Mouse (Mus musculus) bone marrow, adult 2 months (tissue): ENCODE measurements around the gene Ppp1cc. TPM values are rescaled to one million over a fixed set of nuclear protein-coding genes. Genes with fewer than 3 reads are reported as not detected.

Experiments used
- H3K27ac ChIP-seq: fragments of 200-500 bp; 2 replicates; pipeline ENCODE4 v1.5.1; 2012; ENCODE audit warnings: low read depth, mild to moderate bottlenecking, control low read depth, inconsistent platforms, low read length; ENCODE audit not compliant: control insufficient read depth, poor library complexity, insufficient read depth
- H3K4me1 ChIP-seq: fragments of 200-500 bp; 2 replicates; pipeline ENCODE4 v1.6.1; 2011; ENCODE audit warnings: low read length; ENCODE audit not compliant: control insufficient read depth, insufficient read depth
- H3K4me3 ChIP-seq: fragments of 200-500 bp; replicated peaks from 2 replicates; pipeline ENCODE3; 2011; ENCODE audit warnings: mild to moderate bottlenecking, low read depth, low read length, control low read depth; ENCODE audit not compliant: control insufficient read depth
- CTCF ChIP-seq: fragments of 200-500 bp; IDR thresholded peaks from 2 replicates; pipeline ENCODE4 v1.5.1; 2011; ENCODE audit warnings: low read length, control low read depth; ENCODE audit not compliant: control insufficient read depth, insufficient read depth
- POLR2A ChIP-seq: fragments of 200-500 bp; IDR thresholded peaks from 2 replicates; pipeline ENCODE4 v1.6.1; 2011; ENCODE audit warnings: low read depth, mild to moderate bottlenecking, control low read depth, low read length, borderline replicate concordance; ENCODE audit not compliant: control insufficient read depth
- WGBS: fragments of 180-500 bp; shearing (Covaris S2); methylation state at CpG from one replicate; pipeline ENCODE4 v1.1.7; 2018; 5-methylcytosine and 5-hydroxymethylcytosine counted together
- polyA plus RNA-seq: library from polyadenylated mRNA; stranded (reverse); fragments of >200 nt; gene quantifications from 2 replicates; pipeline ENCODE4 v1.2.4, GENCODE M21; 2011; ENCODE audit warnings: low replicate concordance; ENCODE audit not compliant: missing spikeins, insufficient read depth, insufficient read length

Ppp1cc gene
- polyA plus RNA-seq = 221 and 312 TPM in 2 replicates

- TF ChIP-seq POLR2A = peak; percentile 82
- peak; percentile 31; the same call in 1 of the 2 replicates for TF ChIP-seq CTCF
- peaks cover 5% of the 10 kb centered on the region for H3K4me1 ChIP-seq
Observed at GRCm38 (mm10) chr5:122157827-122158381, at the start of gene Ppp1cc. TSS of gene Ppp1cc (plus strand) at chr5:122158278.

DNA sequence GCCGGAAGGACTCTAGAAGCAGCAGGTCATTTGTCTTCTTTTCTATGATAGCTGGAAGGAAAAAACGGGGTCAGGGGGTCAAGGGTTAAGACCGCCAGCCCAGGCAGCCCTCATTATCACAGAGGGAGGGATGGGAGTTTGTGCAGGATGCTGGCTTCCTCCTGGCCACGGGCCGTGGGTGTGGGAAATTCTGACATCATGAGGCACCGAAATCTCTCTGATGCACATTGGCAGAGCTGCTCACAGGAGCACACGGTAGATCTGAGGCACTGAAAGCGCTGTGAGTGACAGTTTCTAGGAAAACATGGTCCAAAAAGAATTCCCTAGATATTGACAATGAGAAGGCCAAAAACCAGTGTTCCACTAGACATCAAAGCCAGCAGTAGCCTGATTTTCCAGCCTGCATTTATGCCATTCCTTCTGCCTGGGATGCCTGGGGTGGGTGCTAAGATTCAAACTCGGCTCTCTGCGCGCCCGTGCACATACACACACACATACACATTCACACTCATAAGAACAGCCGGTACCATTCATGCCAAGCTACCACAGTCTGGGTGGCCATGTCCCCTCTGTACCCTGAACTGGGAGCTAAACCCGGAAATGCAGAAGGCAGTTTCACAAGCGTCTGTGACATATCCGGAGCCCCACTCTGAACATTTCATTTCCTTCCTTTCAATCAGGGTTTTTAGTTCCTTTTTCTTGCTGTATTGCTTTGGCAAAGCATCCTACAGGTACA lies 48.6 kb upstream of the Ppp1cc start:
- H3K27ac ChIP-seq = peak overlapping the region; percentile 83
- H3K4me1 ChIP-seq = peaks cover 7% of the 10 kb centered on the region; the same call in 1 of the 2 replicates
- 46% methylated on average over 16 of the region's 16 CpGs for WGBS
- H3K4me3 ChIP-seq = no peak overlapping the region
- TF ChIP-seq CTCF = no peak
- TF ChIP-seq POLR2A = no peak

More at GRCm38 (mm10) chr5:122157827-122158381, at the start of gene Ppp1cc:
- Histone ChIP-seq H3K4me3 (peak within 1 kb of the TSS; percentile 93), H3K27ac (peak within 1 kb of the TSS; percentile 88)
- under 1% methylated on average over 54 of the region's 54 CpGs for WGBS

- no peak for TF ChIP-seq CTCF
- no peak for TF ChIP-seq POLR2A
- H3K4me3 ChIP-seq = no peak overlapping the region
- 81% methylated on average over 13 of the region's 13 CpGs for WGBS
- H3K27ac ChIP-seq = 0 out of 2 replicates have a peak overlapping the region, but pooled peaks have one; percentile 2
- peaks cover 7% of the 10 kb centered on the region; the same call in 1 of the 2 replicates for H3K4me1 ChIP-seq
Observed at GRCm38 (mm10) chr5:122110625-122111024, 47.5 kb upstream of the Ppp1cc start.

GRCm38 (mm10) chr5:122111091-122111932 lies 46.8 kb upstream of the Ppp1cc start:
- WGBS = 77% methylated on average over 26 of the region's 26 CpGs
- H3K27ac ChIP-seq = no peak overlapping the region
- H3K4me3 ChIP-seq = no peak overlapping the region
- TF ChIP-seq POLR2A (no peak), CTCF (no peak)
- H3K4me1 ChIP-seq = peaks cover 7% of the 10 kb centered on the region; the same call in 1 of the 2 replicates

GRCm38 (mm10) chr5:122111933-122112248 lies 46.2 kb upstream of the Ppp1cc start:
- Histone ChIP-seq H3K4me1 (peaks cover 7% of the 10 kb centered on the region; the same call in 1 of the 2 replicates), H3K4me3 (no peak overlapping the region), H3K27ac (no peak overlapping the region)
- TF ChIP-seq CTCF (no peak), POLR2A (no peak)
- 60% methylated on average over 4 of the region's 4 CpGs for WGBS

GRCm38 (mm10) chr5:122113450-122113849 lies 44.6 kb upstream of the Ppp1cc start:
- 52% methylated on average over 7 of the region's 7 CpGs for WGBS
- Histone ChIP-seq H3K27ac (peak overlapping the region; percentile 62), H3K4me1 (peaks cover 7% of the 10 kb centered on the region; the same call in 1 of the 2 replicates), H3K4me3 (no peak overlapping the region)
- TF ChIP-seq CTCF (no peak), POLR2A (no peak)

DNA sequence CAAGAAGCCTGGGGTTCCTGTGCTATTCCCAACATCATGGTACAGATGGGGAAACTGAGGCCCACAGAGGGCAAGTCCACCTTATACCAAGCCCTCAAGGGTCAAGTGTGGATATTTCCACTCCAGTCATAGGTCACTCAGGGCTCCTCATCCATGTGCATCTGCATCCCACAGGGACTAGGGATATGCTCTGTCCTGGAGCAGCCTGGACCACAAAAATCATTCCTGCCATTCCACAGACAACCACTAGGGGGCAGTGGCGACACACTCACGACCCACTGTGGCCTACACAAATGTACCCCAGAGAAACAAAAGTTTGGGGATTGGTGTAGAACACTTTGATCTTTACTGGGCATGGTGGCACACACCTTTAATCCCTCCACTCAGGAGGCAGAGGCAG lies 43.9 kb upstream of the Ppp1cc start:
- Histone ChIP-seq H3K4me3 (no peak overlapping the region), H3K27ac (peak overlapping the region; percentile 62; the same call in 1 of the 2 replicates), H3K4me1 (peaks cover 7% of the 10 kb centered on the region; the same call in 1 of the 2 replicates)
- TF ChIP-seq POLR2A (no peak), CTCF (peak; percentile 98)
- 0% methylated on average over 2 of the region's 2 CpGs for WGBS
